In genomic region chr9:21189905-21190304, GRCm38 (mm10) we compare ENCODE assay signal across 14 mouse cellular contexts. TPM values are rescaled to one million over a fixed set of nuclear protein-coding genes. Genes with fewer than 3 reads are reported as not detected.
DNase-seq lines count a peak whose midpoint lies in the region; ATAC-seq and TF ChIP-seq lines count a peak whose summit lies in the region.
"Had no signal": no experiment of that assay in that cellular context is flagged by ENCODE, and none has a peak within 500 bp of the region (broad histone marks: within the 10 kb centered on the region; RNA-seq: fewer than 3 reads in every experiment).

No protein-coding gene starts in this region.

- H3K36me3 ChIP-seq in liver, postnatal 0 days (replicated peaks; ENCODE audit: insufficient read depth, low read length), result peaks cover 11% of the 10 kb centered on the region
- H3K36me3 ChIP-seq: forebrain, embryonic 15.5 days; G1E; limb, embryonic 13.5 days; stomach, embryonic 15.5 days had no signal

- peak; percentile 44 for TF ChIP-seq CTCF in liver, postnatal 0 days (IDR thresholded peaks at IDR 0.05; ENCODE audit: low read depth)

- ATAC-seq in liver, postnatal 0 days, result no peak
- ATAC-seq: forebrain, embryonic 15.5 days; midbrain, embryonic 16.5 days had no signal

- H3K9me3 ChIP-seq in liver, postnatal 0 days (ENCODE audit: low read length), result no peaks in the 10 kb centered on the region
- H3K9me3 ChIP-seq: forebrain, embryonic 15.5 days; G1E; limb, embryonic 13.5 days; stomach, embryonic 15.5 days had no signal

- no peak overlapping the region for H3K9ac ChIP-seq in liver, postnatal 0 days (replicated peaks)
- H3K9ac ChIP-seq: forebrain, embryonic 15.5 days; limb, embryonic 13.5 days; stomach, embryonic 15.5 days had no signal

- DNase-seq in embryo, embryonic 11 days, result peak; percentile 28
- DNase-seq in embryo, embryonic 9.5 days (ENCODE audit: extremely low spot score), result no peak
- no peak for DNase-seq in liver, postnatal 0 days
- DNase-seq in liver, result no peak
- peak; percentile 60 for DNase-seq in CD4-positive helper T cell, adult 2 months (ENCODE audit: low read depth, low spot score)
- DNase-seq in induced T-regulatory cell, adult 2 months (ENCODE audit: low read depth), result peak; percentile 74
- no peak for DNase-seq in ovary, postnatal 14 days (ENCODE audit: low spot score)
- no peak for DNase-seq in spleen, postnatal 4 days (ENCODE audit: low spot score in 2 of 2)

- no peak overlapping the region for H3K27ac ChIP-seq in liver, postnatal 0 days (ENCODE audit: low read depth)
- H3K27ac ChIP-seq: forebrain, embryonic 15.5 days; limb, embryonic 13.5 days; stomach, embryonic 15.5 days had no signal

- H3K27me3 ChIP-seq in liver, postnatal 0 days (ENCODE audit: insufficient read depth, low read length), result no peaks in the 10 kb centered on the region
- H3K27me3 ChIP-seq: forebrain, embryonic 15.5 days; stomach, embryonic 15.5 days had no signal

- TF ChIP-seq EP300 in liver, postnatal 0 days (IDR thresholded peaks at IDR 0.05; ENCODE audit: low read depth), result no peak

- H3K4me2 ChIP-seq in liver, postnatal 0 days (ENCODE audit: low read depth, low read length), result no peak overlapping the region
- H3K4me2 ChIP-seq: forebrain, embryonic 15.5 days; heart, embryonic 11.5 days; limb, embryonic 13.5 days; stomach, embryonic 15.5 days had no signal

- H3K4me3 ChIP-seq in liver, postnatal 0 days (ENCODE audit: low read depth, low read length), result no peak overlapping the region
- H3K4me3 ChIP-seq: forebrain, embryonic 15.5 days; limb, embryonic 13.5 days; stomach, embryonic 15.5 days had no signal

- 42% methylated on average over 7 of the region's 7 CpGs for WGBS in liver, postnatal 0 days (ENCODE audit: insufficient replicate concordance)

- H3K4me1 ChIP-seq in liver, postnatal 0 days (ENCODE audit: insufficient read depth), result peaks cover 12% of the 10 kb centered on the region
- H3K4me1 ChIP-seq: forebrain, embryonic 15.5 days had no signal

RNA-seq across cellular contexts. Expression of gene Pde4a, which starts 24.4 kb away (rescaled TPM):
- 1.4 and 1.5 TPM in 2 replicates for polyA plus RNA-seq in liver, postnatal 0 days (2015; fragmentation: Nextera tagmentation; extraction: Ambion mirVana)

RNA-seq across cellular contexts. Expression of gene Cdc37, which starts 40.1 kb away (rescaled TPM):
- polyA plus RNA-seq in liver, postnatal 0 days (2015; fragmentation: Nextera tagmentation; extraction: Ambion mirVana), result 81.1 and 84.1 TPM in 2 replicates

RNA-seq across cellular contexts. Expression of gene Keap1, which starts 49.3 kb away (rescaled TPM):
- 22.9 and 26.5 TPM in 2 replicates for polyA plus RNA-seq in liver, postnatal 0 days (2015; fragmentation: Nextera tagmentation; extraction: Ambion mirVana)

RNA-seq across cellular contexts. Expression of gene S1pr5, which starts 58.3 kb away (rescaled TPM):
- polyA plus RNA-seq in liver, postnatal 0 days (2015; fragmentation: Nextera tagmentation; extraction: Ambion mirVana), result 0.08 and 0.17 TPM in 2 replicates
- polyA plus RNA-seq: G1E had no signal

RNA-seq across cellular contexts. Expression of gene Tyk2, which starts 58.9 kb away (rescaled TPM):
- polyA plus RNA-seq in liver, postnatal 0 days (2015; fragmentation: Nextera tagmentation; extraction: Ambion mirVana), result 4.5 and 5.4 TPM in 2 replicates

Comparison
In these comparisons a context has a peak if more than half of its experiments do, and no peak if none do; other contexts are left out.
1. DNase-seq: peak in embryo, embryonic 11 days (single experiment), CD4-positive helper T cell, adult 2 months (single experiment) and induced T-regulatory cell, adult 2 months (single experiment); none in embryo, embryonic 9.5 days (single experiment), liver, postnatal 0 days (single experiment), liver (single experiment), ovary, postnatal 14 days (single experiment) and spleen, postnatal 4 days (0 of 2).